Mouse (Mus musculus): ENCODE measurements around the gene Gm5891. TPM values are rescaled to one million over a fixed set of nuclear protein-coding genes. Genes with fewer than 3 reads are reported as not detected.
"Not testable (repeated sequence)": the region's sequence is repeated elsewhere in the genome, so short reads cannot be mapped to it uniquely, and the experiment has no call there.

The Gm5891 gene
- total RNA-seq (2021) = not detected
- long read RNA-seq, experiment 1 = 0 reads
- long read RNA-seq, experiment 2 = 0 reads

GRCm38 (mm10) chr7:21921191-21921590 is at the start of gene Gm5891:
Gene Gm5891, minus strand, starts transcription at chr7:21921291.
- not testable (repeated sequence) for DNase-seq

Other genes starting within 250 kb of the Gm5891 start
- gene Gm4175, start 159.8 kb downstream of the Gm5891 start, total RNA-seq (2021) = not detected
- gene Gm4177, start 124.6 kb downstream of the Gm5891 start, total RNA-seq (2021) = not detected
- gene Vmn1r135, start 88.9 kb downstream of the Gm5891 start, total RNA-seq (2021) = not detected
- not detected for gene Gm5725, start 77.0 kb downstream of the Gm5891 start, total RNA-seq (2021)
- gene Vmn1r137, start 73.3 kb upstream of the Gm5891 start, total RNA-seq (2021) = not detected
- not detected for gene Vmn1r138, start 107.6 kb upstream of the Gm5891 start, total RNA-seq (2021)
- gene Gm6176, start 135.0 kb upstream of the Gm5891 start, total RNA-seq (2021) = not detected
- not detected for gene Vmn1r139, start 147.8 kb upstream of the Gm5891 start, total RNA-seq (2021)
- not detected for gene Gm16451, start 197.0 kb upstream of the Gm5891 start, total RNA-seq (2021)
- gene Gm10666, start 213.4 kb upstream of the Gm5891 start, total RNA-seq (2021) = not detected
- gene Vmn1r142, start 242.7 kb upstream of the Gm5891 start, total RNA-seq (2021) = not detected

Measured in heart, adult 18-20 months (tissue).